Mouse (Mus musculus) inflammation-experienced regulatory T-cells, adult 16 weeks (primary cell): ENCODE measurements around the gene Vamp3. TPM values are rescaled to one million over a fixed set of nuclear protein-coding genes. Genes with fewer than 3 reads are reported as not detected.

Experiments
- polyA plus RNA-seq: library from polyadenylated mRNA; unstranded; fragments of 100-300 nt; shearing (Covaris generic); gene quantifications from one replicate; pipeline ENCODE4 v1.2.1, GENCODE M21; 2017

Gene Vamp3
- polyA plus RNA-seq, result 60.3 TPM

DNA sequence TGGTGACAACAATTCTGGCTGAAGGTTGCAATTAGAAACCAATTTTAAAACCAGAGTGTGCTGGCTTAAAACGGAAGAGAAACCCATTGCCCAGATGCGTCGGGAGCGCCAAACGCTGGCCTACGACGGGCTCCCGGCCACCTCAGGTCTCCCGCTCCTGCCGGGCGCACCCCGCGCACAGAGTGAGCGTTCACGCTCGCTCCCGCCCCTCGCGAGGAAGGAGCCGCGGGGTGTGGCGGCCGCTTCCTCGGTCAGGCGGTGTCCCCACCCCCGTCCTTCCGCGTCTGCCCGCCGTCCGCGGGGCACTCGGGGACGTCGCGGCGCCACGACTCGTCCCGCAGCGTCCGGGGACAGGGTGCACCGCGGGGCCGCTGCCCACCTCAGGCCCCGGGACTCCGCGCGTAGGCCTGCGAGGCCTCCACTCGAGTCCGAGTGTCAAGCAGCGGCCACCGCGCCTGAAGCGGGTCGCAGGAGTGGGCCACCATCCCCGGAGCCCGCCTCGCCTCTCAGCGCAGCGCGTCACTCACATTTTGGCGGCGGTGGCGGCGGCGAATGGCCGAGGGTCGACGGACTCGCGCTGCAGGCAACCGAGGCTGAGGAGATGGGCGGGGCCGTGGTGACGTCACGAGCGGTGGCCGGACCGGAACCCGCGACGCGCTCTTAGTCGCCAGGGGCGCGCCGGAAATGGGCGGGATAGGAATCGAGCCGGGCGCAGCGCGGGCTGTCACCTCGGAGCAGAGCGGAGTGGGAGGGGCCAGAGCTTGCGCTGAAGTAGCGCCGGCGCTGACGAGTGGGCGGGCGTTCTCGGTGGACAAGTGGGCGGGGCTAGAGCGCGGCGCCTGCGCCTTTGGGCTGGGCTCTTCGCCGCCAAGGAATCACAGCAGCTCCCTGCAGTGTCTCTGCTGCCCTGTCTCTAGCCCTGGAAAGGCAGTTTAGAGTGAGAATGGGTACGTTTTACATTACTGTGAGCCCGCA lies at the start of gene Vamp3:
Gene Vamp3, minus strand, starts transcription at position 617 of the 975 bp plus-strand sequence.

DNA sequence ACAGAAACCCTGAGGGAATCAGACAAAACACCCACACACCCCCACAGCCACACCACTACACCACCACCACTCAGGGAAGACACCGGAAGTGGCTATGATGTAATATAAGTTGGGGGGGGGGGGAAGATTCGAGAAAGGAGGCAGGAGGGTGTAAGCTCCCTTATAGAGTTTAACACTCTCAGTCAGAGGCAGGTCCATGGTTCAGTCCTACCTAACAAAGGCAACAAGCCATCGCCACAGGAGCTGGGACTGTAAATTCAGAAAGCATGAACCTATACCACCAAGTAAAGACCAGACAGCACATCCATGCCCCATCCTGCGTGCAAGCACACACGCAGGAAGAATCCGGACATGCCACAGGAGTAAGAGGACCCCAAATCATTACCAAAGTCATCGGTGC lies 31.5 kb upstream of the Vamp3 start, which contains the start of gene Gm13090:
Gene Gm13090, plus strand, starts transcription at position 301 of the 400 bp plus-strand sequence.

DNA sequence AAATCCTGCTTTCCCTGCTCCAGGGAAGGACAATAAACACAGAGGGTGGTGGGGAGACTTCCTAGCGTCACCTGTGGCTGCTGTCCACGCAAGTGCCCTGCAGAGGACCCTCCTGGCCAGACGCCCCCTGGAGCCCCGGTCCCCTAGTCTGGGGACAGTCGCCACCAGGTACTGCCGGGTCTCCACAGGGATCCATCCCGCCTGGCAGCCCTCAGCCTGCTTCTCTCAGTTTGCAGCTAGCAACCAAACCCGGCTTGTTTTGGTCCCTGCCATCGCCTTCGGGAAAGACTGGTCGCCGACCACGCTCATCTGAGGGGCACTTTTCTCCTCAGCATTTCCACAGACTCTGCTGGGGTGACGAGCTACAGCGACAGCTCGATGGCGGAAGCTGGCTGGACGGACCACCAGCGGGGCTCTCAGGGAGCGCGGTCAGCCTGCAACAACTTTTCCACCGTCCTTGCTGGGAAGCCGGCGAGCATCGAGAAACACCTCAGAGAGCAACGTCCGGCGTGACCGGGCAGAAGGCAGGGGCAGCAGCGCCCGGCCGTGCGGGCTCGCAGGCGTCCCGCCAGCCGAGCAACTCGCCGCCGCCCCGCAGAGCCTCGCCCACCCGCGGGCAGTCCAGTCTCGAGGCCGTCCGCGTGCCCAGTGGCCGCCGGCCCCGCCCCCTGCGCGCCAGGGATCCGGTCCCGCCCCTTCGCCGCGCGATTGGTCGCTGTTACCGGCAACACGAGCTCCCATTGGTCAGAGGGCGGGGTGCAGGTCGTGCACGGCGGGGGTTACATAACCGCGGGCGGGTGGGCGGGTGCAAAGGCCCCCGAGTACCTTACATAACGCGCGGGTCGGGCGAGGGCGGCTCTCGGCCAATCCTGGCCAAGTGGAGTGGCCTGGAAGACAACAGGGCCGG lies 13.5 kb downstream of the Vamp3 start, which contains the start of gene Per3:
Gene Per3, minus strand, starts transcription at position 629 of the 907 bp plus-strand sequence.

Other genes with a start within 250 kb of the Vamp3 start
- 2.8 TPM for gene Errfi1, start 204.0 kb downstream of the Vamp3 start, polyA plus RNA-seq
- gene Park7, start 143.5 kb downstream of the Vamp3 start, polyA plus RNA-seq, result 391 TPM
- gene Tnfrsf9, start 143.4 kb downstream of the Vamp3 start, polyA plus RNA-seq, result 317 TPM
- not detected for gene Uts2, start 60.9 kb downstream of the Vamp3 start, polyA plus RNA-seq
- 1.6 TPM for gene Per3, start 13.3 kb downstream of the Vamp3 start, polyA plus RNA-seq
- gene Gm13090, start 31.6 kb upstream of the Vamp3 start, polyA plus RNA-seq, result not detected